Mouse (Mus musculus): ENCODE measurements around the gene Disp2.
A peak's percentile ranks its signal among the peaks of the same experiment; 100 is the strongest.

The Disp2 gene

DNA sequence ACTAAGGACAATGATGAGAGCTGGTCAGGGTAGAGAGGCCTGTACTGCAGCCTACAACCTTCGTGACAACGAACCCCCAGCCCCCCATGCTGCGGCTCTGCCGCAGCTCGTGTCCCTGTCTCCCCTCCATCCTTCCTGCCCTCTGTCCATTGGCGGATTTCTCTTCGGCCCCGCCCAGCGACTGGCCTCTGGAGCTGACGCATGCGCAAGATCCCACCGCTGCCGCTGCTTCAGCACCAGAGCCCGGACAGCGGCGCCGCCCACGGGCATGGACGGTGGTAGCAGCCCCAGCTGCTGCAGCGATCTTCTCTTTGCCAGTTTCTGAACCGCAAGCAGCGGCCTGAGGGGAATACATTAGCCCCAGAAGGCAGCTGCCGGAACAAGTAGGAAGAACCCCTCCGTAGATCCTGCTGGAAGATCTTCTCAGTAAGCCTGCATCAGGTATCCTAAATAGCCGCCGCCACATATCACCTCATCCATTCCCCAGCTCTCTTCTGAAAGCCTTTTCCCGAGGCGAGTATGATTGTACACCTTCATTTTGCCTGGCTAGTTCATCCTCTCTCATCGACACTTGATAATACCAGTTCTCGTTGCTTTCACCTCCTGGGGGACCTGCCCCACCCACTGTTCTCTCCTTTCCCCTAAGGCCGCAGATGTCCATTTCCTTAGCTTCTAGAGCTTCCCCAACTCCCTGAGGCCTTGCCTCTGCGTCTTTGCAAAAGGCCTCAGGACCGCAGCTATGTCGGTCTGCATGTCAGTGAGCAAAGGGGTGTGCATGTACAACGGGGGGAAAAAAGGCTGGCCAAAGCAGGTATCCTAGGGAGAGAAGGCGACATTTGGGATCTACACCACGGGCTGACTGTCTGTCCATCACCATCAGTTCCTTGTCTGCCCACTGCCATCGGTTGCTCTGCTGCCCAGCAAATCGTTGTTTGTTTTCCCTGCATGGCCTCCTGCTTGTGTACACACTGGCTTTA lies at the start of gene Disp2:
Disp2 (plus strand) TSS at position 216 of the 977 bp plus-strand sequence.
- DNase-seq (ENCODE audit: extremely low spot score, low read depth, low spot score) = peak; percentile 70

DNA sequence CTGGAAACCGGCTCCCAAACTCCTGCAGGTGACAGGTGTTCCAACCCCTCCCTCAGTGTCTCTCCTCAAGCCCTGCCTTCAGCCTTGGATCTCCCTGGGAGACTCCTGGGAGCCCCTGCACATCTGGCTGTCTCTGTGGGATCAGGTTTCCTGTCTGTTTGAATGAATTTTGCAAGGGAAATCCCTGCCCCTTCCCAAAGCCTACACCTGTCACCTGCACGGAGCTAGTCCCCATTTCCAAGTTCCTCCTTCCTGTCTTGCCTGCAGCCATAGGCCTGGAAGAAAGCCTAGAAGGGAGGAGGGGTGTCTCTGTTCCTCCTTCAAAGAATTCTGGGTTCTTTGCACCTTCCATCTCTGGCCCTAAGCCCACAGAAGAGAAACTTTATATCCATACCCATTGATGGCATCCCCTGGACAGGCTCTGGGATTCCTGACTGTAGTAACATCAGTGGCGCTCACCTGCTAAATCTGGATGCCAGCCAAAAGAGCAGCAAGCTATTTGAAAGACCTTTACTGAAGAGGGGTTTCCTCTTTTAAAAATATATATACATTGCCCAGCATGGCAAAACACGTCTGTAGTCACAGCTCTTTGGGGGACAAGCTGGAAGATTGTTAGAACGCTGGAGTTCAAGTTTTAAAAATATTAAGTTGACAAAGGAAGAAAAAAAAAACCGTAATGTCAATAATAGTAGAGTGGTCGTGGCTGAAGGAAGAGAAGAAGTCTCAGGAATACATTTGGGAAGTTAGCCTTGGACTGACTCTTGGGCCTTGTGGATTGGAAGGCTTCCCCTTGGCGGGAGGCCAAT lies 49.5 kb upstream of the Disp2 start:
- DNase-seq (ENCODE audit: extremely low spot score, low read depth, low spot score) = no peak

DNA sequence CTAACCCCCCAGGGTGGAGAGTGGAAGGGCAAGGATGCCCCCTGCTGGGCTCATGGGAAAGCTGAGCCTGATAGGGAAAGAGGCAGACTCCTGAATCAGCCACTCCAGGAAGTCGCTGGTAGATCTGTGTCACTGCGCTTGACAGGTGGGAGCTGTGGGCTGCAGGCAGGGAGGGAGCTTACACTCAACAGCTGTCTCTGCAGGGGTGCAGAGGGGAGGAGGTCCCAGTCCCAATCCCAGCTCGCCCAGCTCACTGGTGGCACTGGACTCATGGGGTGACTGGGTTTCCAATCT lies 49.0 kb upstream of the Disp2 start:
- no peak for DNase-seq (ENCODE audit: extremely low spot score, low read depth, low spot score)

DNA sequence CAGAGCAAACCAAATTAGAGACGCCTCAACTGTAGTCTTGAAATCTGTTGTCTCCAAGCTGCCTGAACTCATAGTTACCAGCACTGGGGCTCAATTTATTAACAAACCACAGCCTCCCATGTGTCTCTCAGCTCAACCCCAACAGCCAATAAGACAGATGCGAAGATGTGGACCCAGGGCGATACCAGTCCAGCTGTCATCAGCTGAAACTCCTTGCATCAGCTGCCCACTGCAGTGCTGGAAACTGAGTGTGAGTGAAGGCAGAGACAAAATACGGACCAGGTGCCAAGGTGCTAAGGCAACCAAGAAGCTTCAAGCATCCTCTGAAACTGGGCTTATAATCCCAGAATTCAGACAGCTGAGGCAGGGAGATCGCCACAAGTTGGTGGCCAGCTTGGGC lies 47.5 kb upstream of the Disp2 start:
- no peak for DNase-seq (ENCODE audit: extremely low spot score, low read depth, low spot score)

DNA sequence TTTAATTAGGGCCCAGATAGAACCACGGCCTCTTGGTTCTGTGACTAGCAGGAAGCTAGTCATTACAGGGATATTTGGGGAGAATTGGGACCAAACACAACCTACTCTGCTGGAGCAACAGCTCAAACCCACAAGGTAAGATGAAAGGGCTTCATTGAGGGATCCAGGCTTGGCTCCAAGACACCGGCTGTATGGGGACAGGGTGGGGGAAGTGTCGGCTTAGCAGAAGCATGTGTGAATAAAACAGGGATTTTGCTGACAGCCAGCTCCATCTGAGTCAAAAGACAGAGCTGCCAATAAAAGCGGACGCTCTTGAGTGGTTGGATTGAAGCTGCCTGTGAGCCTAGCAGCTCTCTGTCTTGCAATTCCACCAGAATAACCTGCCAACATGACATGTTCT lies 46.2 kb upstream of the Disp2 start:
- DNase-seq (ENCODE audit: extremely low spot score, low read depth, low spot score) = no peak

DNA sequence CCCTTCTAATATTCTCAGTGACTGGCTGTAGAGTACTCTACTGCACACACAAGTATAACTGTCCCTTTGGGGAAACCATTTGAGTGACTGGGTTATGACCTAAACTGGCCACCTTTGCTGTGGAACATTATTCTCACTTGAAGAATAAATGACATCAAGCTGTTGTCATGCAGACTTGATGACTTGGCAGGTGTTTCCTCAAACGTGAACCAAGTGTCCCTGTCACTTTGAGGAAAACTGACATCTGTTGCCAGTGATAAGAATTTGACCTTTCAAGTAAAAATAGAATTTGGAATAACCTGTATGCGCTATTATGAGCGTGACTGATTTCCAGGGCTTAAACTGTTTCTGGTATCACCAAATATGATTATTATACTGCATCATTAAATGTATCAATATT lies 39.2 kb upstream of the Disp2 start:
- no peak for DNase-seq (ENCODE audit: extremely low spot score, low read depth, low spot score)

DNA sequence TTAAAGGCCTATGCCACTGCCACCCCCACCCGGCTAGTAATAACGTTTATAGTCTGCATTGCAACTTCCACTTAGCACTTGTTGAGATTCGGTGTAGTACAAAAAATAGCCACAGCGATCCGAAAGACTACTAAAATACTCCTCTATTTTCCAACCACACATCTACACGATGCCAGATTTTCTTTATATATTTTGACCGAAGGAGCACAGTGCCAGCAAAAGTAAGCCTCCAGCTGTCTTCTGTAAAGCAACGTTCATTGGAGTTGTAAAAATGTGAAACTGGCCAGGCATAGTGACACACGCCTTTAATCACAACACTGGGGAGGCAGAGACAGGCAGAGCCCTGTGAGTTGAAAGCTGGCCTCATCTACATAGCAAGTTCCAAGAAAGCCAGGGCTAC lies 38.3 kb upstream of the Disp2 start:
- DNase-seq (ENCODE audit: extremely low spot score, low read depth, low spot score) = no peak

DNA sequence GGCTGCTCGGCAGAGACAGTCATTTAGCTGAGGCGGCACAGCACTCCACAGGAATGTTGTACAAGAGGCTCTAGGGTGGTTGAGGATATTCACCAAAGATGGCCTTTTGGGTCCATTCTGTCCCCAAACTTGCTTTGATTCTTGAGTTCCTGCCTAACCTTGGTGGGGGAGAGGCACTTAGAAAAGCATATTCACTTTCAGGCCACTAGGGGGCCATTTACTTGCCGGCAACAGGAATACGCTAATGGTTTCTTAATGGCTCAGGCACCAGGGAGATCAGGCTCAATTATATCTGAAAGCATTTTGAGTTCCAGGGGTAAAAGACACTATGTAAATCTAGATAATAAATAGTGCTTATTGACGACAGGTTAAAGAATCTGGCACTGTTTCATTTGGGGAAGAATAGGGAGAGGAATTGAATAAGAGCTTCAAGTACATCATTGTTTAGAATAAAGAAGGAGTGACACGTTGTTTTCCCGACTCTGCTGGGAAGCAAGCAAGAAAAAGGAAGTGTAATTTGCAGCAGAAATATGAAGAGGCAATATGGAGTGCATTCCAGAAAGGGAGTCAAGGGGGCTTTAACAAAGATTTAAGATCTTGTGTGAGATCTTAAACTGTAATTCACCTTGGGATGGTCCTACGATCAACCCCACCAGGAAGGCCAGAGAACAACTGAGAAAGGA lies 36.1 kb upstream of the Disp2 start:
- DNase-seq (ENCODE audit: extremely low spot score, low read depth, low spot score) = peak; percentile 39

DNA sequence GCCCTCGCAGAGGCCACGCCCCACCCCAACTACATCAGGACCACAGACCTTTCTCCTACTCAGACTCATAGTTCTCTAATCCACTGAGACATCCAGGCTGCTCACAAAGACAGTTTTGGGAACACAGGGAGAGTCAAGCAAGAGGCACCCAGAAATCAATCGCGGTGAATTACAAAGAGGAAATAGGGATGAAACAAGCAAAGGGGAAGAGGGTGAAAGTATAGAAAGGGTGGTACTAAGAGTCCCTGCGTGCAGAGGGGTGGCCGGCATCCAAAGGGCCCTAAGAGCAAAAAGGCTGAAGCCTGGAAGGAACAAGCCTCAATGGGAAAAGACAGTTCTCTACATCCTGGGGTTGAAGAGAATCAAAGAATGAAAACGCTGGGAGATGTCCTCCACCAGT lies 34.9 kb upstream of the Disp2 start:
- no peak for DNase-seq (ENCODE audit: extremely low spot score, low read depth, low spot score)

DNA sequence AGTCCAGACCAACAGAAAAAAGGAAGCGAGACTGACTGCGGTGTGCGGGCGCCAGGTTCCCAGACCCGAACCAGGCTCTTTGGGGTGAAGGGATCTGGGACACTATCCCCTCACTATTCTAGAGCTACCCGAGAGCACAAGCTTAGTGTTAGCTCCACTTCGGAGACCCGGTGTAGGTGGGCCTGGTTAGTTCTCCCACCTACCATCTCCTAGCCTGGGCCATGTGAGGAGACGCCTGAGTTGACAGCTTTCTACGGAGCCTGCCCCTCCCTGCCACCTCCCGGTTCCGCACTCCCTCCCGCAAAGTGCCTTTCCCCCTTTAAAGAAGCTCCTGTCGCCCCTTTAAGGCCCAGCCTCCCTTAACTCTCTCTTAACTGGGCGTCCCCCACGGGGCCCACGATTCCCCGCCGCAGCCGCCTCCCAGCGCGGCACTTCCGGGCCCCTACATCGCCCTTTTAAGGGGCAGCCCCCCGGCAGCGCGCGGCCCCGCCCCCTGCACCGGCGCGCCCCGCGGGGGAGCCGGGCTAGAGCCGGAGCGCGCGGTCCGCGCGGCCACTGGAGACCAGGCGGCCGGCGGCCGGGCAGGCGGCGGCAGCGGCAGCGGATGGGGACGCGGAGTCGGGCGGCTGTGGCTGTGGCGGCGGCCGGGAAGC lies 34.2 kb upstream of the Disp2 start, which contains the start of gene Inafm2:
Inafm2 (plus strand) TSS at position 527 of the 653 bp plus-strand sequence.
- peak; percentile 54 for DNase-seq (ENCODE audit: extremely low spot score, low read depth, low spot score)

DNA sequence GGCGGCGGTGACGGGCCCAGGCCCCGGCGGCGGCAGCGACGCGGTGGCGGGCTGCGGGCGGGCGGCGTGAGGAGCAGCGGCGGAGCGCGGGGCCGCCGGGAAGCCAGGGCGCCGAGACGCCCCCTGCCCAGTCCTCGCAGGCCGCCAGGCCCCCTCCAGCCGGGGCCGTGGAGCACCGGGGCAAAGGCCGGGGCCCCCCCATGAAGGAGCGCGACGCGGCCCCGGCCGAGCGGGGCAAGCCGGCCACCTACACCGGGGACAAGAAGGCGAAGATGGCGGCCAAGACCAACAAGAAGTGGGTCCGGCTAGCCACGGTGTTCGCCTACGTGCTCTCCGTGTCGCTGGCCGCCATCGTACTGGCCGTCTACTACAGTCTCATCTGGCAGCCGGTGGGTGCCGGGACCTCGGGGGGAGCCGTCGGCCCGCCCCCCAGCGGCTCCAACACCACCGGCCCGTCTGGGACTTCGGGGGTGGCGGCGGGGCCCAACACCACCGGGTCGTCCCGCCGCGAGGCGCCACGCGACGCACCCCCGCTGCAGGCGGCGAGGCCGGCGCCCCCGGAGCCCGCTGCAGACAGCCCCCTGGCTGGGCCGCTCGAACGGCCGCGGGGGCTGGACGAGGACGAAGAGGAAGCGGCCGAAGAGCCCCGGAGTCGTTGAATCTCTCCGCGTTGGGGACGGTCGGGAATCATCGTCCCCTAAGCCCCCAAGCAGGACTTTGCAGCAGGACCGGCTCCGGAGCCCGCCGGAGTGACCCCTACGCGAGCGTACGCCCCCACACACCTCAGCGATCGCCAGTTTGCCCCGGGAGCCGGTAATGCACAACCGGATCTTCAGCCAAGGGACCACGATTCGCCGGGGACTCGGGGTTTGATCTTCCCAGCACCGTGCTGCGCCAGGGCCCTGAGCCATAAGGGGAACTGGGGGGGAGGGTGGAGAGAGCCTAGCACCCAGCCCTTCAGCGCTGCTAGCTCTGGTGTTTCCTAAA lies 33.3 kb upstream of the Disp2 start:
- no peak for DNase-seq (ENCODE audit: extremely low spot score, low read depth, low spot score)

DNA sequence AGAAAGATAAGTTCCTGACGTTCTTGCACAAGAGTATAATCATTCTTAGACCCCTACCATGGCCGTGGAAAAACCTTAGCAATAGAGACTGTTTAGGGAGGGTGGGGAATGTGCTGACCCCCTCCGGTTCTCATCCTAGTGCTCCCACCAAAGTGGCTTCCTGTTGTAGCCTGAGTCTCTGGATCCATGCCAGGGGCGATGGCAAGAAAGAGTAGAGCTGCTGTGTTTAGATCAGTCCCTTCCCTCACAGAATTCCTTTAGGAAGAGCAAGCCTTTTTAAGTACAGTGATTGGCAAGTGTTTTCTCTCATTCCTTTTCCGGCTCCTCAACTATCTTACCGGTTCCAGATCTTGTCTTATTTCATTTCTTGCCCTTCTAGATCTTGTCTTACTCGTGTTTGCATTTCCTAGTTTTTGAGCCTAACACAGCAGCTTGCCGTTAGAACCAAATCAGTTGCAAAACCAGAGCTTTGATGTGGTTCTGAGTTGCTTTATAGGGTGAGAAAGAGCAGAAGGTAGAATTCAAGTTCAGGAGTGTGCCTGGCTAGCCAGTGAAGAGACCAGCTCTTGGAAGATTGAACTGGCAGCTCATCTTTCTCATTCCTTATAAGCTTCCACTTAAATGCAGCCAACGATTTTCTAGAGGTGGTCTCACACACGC lies 32.1 kb upstream of the Disp2 start:
- no peak for DNase-seq (ENCODE audit: extremely low spot score, low read depth, low spot score)

DNA sequence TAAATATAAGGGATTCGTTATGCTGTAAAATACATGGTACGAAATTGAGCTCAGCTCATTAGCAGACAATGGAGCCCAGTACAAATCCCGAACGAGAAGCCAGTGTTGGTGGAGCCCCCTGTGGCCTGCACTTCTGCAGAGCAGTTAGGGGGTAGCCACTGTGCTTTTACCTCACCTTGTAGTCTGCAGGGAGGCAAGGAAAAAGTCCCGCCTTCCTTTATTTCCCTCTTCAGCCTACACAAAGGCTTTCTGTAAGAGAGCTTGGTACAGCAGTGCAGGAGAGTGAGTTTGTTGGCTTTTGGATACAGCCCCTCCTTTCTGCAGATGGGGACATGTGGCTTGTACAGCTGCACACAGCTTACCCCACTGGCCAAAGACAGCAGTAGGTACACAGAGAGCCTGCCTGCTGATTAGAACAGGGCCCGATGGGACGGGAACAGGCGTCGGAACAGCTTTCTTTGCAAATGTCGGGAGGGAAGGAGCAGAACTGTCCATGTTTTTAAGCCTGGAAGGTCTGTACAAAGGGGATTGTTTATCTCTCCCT lies 30.1 kb upstream of the Disp2 start:
- no peak for DNase-seq (ENCODE audit: extremely low spot score, low read depth, low spot score)

DNA sequence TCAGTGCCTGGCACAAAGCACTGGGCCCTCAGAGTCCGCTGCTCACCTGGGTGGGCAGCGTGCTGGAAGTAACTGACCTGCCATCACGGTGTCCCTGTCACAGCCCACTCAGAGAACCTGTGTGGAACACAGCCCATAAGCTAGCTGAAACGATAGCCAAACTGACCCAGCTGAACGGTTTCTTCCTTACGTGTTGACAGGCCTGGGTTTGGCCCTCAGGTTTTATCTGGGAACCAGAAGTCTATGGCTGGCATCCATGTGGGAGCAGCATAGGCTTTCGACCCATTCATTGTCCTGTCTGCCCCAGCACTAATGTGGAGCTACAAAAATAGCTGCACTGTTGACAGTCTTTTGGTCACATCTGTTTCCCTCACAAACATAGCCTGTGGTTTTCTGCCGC lies 29.0 kb upstream of the Disp2 start:
- DNase-seq (ENCODE audit: extremely low spot score, low read depth, low spot score) = no peak

DNA sequence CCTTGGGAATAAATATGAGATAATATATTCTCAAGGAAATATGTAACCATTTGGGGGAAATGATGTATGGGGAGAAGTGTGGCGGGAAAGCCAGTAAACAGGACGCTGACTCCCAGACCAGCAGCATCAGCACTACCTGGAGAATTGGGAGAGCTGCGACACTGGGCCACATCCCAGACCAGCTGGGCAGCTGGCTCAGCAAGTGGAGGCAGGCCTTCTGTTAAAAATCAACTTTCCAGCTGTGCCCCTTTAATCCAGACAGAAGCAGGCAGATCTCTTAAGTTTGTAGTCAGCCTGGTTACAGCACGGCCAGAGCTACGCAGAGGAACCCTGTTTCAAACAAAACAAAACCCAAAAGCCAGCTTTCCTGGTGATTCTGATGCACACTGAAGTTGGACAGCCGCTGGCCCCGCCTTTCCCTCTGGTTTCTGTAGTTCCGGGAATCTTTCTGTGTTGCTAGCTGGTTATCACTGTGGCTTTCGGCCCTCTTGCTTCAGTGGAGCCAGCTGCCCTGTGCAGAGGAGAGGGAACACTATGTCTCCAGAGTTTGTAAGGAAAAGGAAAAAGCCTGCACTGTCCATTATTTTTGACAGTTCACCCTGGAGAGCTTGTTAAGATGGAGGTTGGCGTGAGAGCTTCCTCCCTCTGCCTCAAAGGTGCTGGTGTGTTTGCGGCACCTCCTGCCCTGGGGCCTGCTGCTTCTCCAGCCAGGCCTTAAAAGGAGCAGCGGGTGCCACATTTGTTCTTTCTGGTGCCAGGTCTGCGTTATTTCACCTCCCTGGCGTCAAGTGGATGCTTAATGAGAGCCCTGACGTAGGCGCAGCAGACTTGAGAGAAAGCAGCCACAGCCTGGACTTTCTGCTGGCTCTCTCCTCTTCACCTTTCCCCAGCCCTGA lies 27.4 kb upstream of the Disp2 start:
- no peak for DNase-seq (ENCODE audit: extremely low spot score, low read depth, low spot score)

DNA sequence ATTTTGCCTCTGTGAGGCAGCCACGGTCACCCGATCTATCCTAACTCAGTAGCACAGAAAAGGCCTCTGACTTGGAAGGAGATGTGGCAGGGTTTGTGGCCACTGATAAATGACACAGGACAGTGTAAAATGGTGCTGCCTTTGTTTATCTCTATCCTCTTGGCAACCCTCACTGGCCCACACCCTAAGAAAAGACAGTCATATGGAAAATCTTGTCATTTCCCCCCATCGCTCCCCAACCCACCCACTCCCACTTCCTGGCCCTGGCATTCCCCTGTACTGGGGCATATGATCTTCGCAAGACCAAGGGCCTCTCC lies 26.8 kb upstream of the Disp2 start:
- no peak for DNase-seq (ENCODE audit: extremely low spot score, low read depth, low spot score)

DNA sequence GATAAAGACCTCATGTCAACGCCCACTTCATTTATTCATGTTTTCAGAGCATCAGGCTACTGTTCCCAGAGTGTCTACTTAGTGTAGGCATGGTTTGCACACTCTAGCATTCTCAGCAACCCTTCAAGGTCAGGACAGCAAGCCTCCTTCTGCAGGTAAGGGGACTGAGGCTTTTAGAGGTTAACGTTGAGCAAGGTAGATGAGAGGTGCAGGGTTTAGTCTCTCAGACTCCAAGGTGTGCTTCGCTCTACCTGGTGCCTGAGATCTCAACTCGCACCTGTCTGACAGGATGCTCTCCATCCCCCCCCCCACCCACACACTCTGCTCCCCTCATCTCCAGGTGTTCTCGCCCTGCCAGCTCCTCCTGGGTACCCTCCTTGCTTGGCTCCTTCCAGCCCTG lies 25.4 kb upstream of the Disp2 start:
- DNase-seq (ENCODE audit: extremely low spot score, low read depth, low spot score) = no peak

DNA sequence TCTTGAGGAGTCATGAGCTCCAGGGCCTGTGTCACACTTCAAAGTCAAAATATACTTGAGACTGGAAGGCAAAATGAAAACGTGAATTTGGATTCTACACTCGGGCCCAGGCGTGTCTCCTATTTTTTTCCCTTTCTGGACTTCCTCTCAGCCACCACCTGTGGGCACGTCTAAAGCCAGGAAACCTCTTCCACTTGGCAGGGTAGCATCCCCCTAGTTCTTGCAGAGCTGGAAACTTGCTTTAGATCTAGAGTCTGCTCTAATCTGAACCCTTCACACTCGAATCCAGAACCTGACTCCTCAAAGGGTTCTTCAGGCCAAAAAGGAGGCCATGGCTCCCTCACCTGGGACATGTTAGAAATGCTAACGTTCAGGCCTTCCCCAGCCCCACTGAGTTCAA lies 24.1 kb upstream of the Disp2 start:
- DNase-seq (ENCODE audit: extremely low spot score, low read depth, low spot score) = no peak
